Mouse (Mus musculus): Measurements from ENCODE around the gene Peli2.

DNA sequence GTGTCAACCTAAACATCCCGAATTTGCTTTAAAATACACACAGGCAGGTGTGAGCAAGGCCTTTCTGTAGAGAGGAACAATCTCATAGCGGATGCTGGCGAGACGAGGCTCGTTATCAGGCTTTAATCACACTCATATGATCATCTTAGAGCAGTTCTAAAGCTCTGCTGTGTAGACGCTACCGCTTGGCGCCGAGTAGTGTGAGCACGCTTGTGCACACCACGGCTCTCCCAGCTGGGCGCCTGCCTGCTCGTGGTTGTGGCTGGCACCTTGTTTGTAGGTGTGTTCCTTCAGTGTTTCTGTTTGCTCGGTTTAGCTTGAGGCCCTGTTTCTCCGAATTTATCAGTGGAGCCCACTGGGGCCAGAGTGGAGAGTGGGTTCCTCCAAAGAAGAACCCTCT lies 93.0 kb downstream of the Peli2 start:
- TF ChIP-seq E2F4 (IDR thresholded peaks at IDR 0.05; ENCODE audit: insufficient replicate concordance, low read depth, low read length) = no peak
- no peak for TF ChIP-seq RCOR1 (conservative IDR thresholded peaks at IDR 0.05; ENCODE audit: low read depth, low read length)
- no peak for TF ChIP-seq CHD2 (IDR thresholded peaks at IDR 0.05; ENCODE audit: low read length)
- no peak for TF ChIP-seq CTCF (conservative IDR thresholded peaks at IDR 0.05 in 1 of 2, IDR thresholded peaks at IDR 0.05 in 1 of 2; ENCODE audit: low read depth in 2 of 2, low read length in 2 of 2)
- TF ChIP-seq POLR2A (IDR thresholded peaks at IDR 0.05; ENCODE audit: low read depth, low read length) = no peak
- no peak for TF ChIP-seq MAZ (IDR thresholded peaks at IDR 0.05; ENCODE audit: low read depth, low read length)
- TF ChIP-seq ZMIZ1 (IDR thresholded peaks at IDR 0.05; ENCODE audit: low read depth, low read length) = no peak
- no peak for TF ChIP-seq SMC3 (IDR thresholded peaks at IDR 0.05; ENCODE audit: low read depth, low read length)
- TF ChIP-seq MAFK (IDR thresholded peaks at IDR 0.05; ENCODE audit: insufficient replicate concordance, low read length) = no peak
- TF ChIP-seq EP300 (IDR thresholded peaks at IDR 0.05; ENCODE audit: low read length) = no peak
- TF ChIP-seq TCF12 (IDR thresholded peaks at IDR 0.05; ENCODE audit: low read depth, low read length) = no peak
- no peak for TF ChIP-seq MAX (IDR thresholded peaks at IDR 0.05; ENCODE audit: low read length)
- no peak for TF ChIP-seq ZKSCAN1 (IDR thresholded peaks at IDR 0.05; ENCODE audit: borderline replicate concordance, low read depth, low read length)
